Mouse (Mus musculus) bone marrow, adult 2 months (tissue): Measurements from ENCODE around the gene Zfp979. TPM values are rescaled to one million over a fixed set of nuclear protein-coding genes. Genes with fewer than 3 reads are reported as not detected.
"Not testable (repeated sequence)": the region's sequence is repeated elsewhere in the genome, so short reads cannot be mapped to it uniquely, and the experiment has no call there.

ENCODE experiments used
- H3K27ac ChIP-seq: fragments of 200-500 bp; 2 replicates; pipeline ENCODE4 v1.5.1; 2012; ENCODE audit warnings: low read depth, mild to moderate bottlenecking, control low read depth, inconsistent platforms, low read length; ENCODE audit not compliant: control insufficient read depth, poor library complexity, insufficient read depth
- H3K4me1 ChIP-seq: fragments of 200-500 bp; 2 replicates; pipeline ENCODE4 v1.6.1; 2011; ENCODE audit warnings: low read length; ENCODE audit not compliant: control insufficient read depth, insufficient read depth
- H3K4me3 ChIP-seq: fragments of 200-500 bp; replicated peaks from 2 replicates; pipeline ENCODE3; 2011; ENCODE audit warnings: mild to moderate bottlenecking, low read depth, low read length, control low read depth; ENCODE audit not compliant: control insufficient read depth
- CTCF ChIP-seq: fragments of 200-500 bp; IDR thresholded peaks from 2 replicates; pipeline ENCODE4 v1.5.1; 2011; ENCODE audit warnings: low read length, control low read depth; ENCODE audit not compliant: control insufficient read depth, insufficient read depth
- POLR2A ChIP-seq: fragments of 200-500 bp; IDR thresholded peaks from 2 replicates; pipeline ENCODE4 v1.6.1; 2011; ENCODE audit warnings: low read depth, mild to moderate bottlenecking, control low read depth, low read length, borderline replicate concordance; ENCODE audit not compliant: control insufficient read depth
- WGBS: fragments of 180-500 bp; shearing (Covaris S2); methylation state at CpG from one replicate; pipeline ENCODE4 v1.1.7; 2018; 5-methylcytosine and 5-hydroxymethylcytosine counted together
- polyA plus RNA-seq: library from polyadenylated mRNA; stranded (reverse); fragments of >200 nt; gene quantifications from 2 replicates; pipeline ENCODE4 v1.2.4, GENCODE M21; 2011; ENCODE audit warnings: low replicate concordance; ENCODE audit not compliant: missing spikeins, insufficient read depth, insufficient read length

Zfp979 gene
- polyA plus RNA-seq: 0.86 and 6.6 TPM in 2 replicates

GRCm38 (mm10) chr4:147642413-147642812 lies at the start of gene Zfp979:
Zfp979 (minus strand) TSS chr4:147642513.
- not testable (repeated sequence) for H3K27ac ChIP-seq, H3K4me3 ChIP-seq, H3K4me1 ChIP-seq
- no CpG with 5 or more reads among the region's 6 CpGs for WGBS

GRCm38 (mm10) chr4:147655245-147655644 lies 12.9 kb upstream of the Zfp979 start:
- H3K27ac ChIP-seq, H3K4me1 ChIP-seq, H3K4me3 ChIP-seq: not testable (repeated sequence)
- WGBS: 76% methylated on average over 5 of the region's 5 CpGs

GRCm38 (mm10) chr4:147647407-147647806 lies 5.1 kb upstream of the Zfp979 start:
- H3K4me1 ChIP-seq, H3K27ac ChIP-seq, H3K4me3 ChIP-seq: not testable (repeated sequence)
- WGBS: no CpG with 5 or more reads among the region's 3 CpGs

GRCm38 (mm10) chr4:147641932-147642331 lies 381 bp downstream of the Zfp979 start:
- 41% methylated on average over 2 of the region's 3 CpGs for WGBS
- H3K4me1 ChIP-seq, H3K4me3 ChIP-seq, H3K27ac ChIP-seq: not testable (repeated sequence)

GRCm38 (mm10) chr4:147633818-147634262 lies 8.5 kb downstream of the Zfp979 start:
- WGBS: no CpG with 5 or more reads among the region's 2 CpGs
- H3K4me1 ChIP-seq, H3K27ac ChIP-seq, H3K4me3 ChIP-seq: not testable (repeated sequence)

- H3K4me3 ChIP-seq, H3K27ac ChIP-seq, H3K4me1 ChIP-seq: not testable (repeated sequence)
- WGBS: 73% methylated on average over 6 of the region's 6 CpGs
Measured at GRCm38 (mm10) chr4:147606511-147606910, 35.8 kb downstream of the Zfp979 start.

GRCm38 (mm10) chr4:147605521-147605920 lies 36.8 kb downstream of the Zfp979 start:
- no peaks in the 10 kb centered on the region for H3K4me1 ChIP-seq
- no peak for TF ChIP-seq CTCF
- TF ChIP-seq POLR2A: no peak
- WGBS: 73% methylated on average over 4 of the region's 4 CpGs

GRCm38 (mm10) chr4:147603806-147604205 lies 38.5 kb downstream of the Zfp979 start:
- 63% methylated on average over 4 of the region's 4 CpGs for WGBS
- TF ChIP-seq POLR2A: no peak
- TF ChIP-seq CTCF: no peak
- Histone ChIP-seq H3K4me1 (no peaks in the 10 kb centered on the region), H3K27ac (no peak overlapping the region), H3K4me3 (no peak overlapping the region)

More at GRCm38 (mm10) chr4:147605521-147605920, 36.8 kb downstream of the Zfp979 start:
- no peak overlapping the region for H3K4me3 ChIP-seq
- no peak overlapping the region for H3K27ac ChIP-seq

- Histone ChIP-seq H3K4me1 (no peaks in the 10 kb centered on the region), H3K27ac (no peak overlapping the region), H3K4me3 (no peak overlapping the region)
- 44% methylated on average over 1 of the region's 1 CpGs for WGBS
- TF ChIP-seq POLR2A: no peak
Measured at GRCm38 (mm10) chr4:147601881-147602280, 40.4 kb downstream of the Zfp979 start.

- TF ChIP-seq CTCF: no peak
- TF ChIP-seq POLR2A: no peak
- no peaks in the 10 kb centered on the region for H3K4me1 ChIP-seq
- WGBS: 47% methylated on average over 2 of the region's 2 CpGs
- H3K27ac ChIP-seq: no peak overlapping the region
- H3K4me3 ChIP-seq: no peak overlapping the region
Measured at GRCm38 (mm10) chr4:147598831-147599230, 43.5 kb downstream of the Zfp979 start.
